Mouse (Mus musculus) hindbrain, postnatal 0 days (tissue): ENCODE data around the gene Sox8. TPM values are rescaled to one million over a fixed set of nuclear protein-coding genes. Genes with fewer than 3 reads are reported as not detected.

Experiments used
- ATAC-seq: fragments of 200-750 bp; cut with Nextera tagmentation; 2 replicates; pipeline ENCODE4 v1.8.0; 2017; ENCODE audit warnings: mild to moderate bottlenecking, moderate TSS enrichment, moderate library complexity
- DNase-seq: peaks from one replicate; pipeline ENCODE4 v3.0.0-alpha.2; 2015; ENCODE audit warnings: low spot score
- H3K27ac ChIP-seq: fragments of 300-500 bp; sonication (generic); 2 replicates; pipeline ENCODE4 v1.5.1; 2014; ENCODE audit warnings: mild to moderate bottlenecking
- H3K27me3 ChIP-seq: fragments of 300-500 bp; sonication (generic); 2 replicates; pipeline ENCODE4 v1.6.1; 2014; ENCODE audit warnings: low read length, mixed read lengths; ENCODE audit not compliant: insufficient read depth
- H3K36me3 ChIP-seq: fragments of 300-500 bp; sonication (generic); 2 replicates; pipeline ENCODE4 v1.6.1; 2014; ENCODE audit warnings: low read length, mixed read lengths; ENCODE audit not compliant: insufficient read depth
- H3K4me1 ChIP-seq: fragments of 300-500 bp; sonication (generic); 2 replicates; pipeline ENCODE4 v1.6.1; 2014; ENCODE audit warnings: antibody characterized with exemption, low read length, mixed read lengths; ENCODE audit not compliant: insufficient read depth
- H3K4me2 ChIP-seq: fragments of 300-500 bp; sonication (generic); 2 replicates; pipeline ENCODE4 v1.6.1; 2014; ENCODE audit warnings: low read depth, mild to moderate bottlenecking, low read length, moderate library complexity, mixed read lengths
- H3K4me3 ChIP-seq: fragments of 300-500 bp; sonication (generic); 2 replicates; pipeline ENCODE4 v1.5.1; 2014; ENCODE audit warnings: low read length
- H3K9ac ChIP-seq: fragments of 300-500 bp; sonication (generic); replicated peaks from 2 replicates; pipeline ENCODE4 v1.6.1; 2014; ENCODE audit warnings: mild to moderate bottlenecking, low read length, moderate library complexity, mixed read lengths
- H3K9me3 ChIP-seq: fragments of 300-500 bp; sonication (generic); 2 replicates; pipeline ENCODE4 v1.6.1; 2016; ENCODE audit warnings: low read length, mixed read lengths
- CTCF ChIP-seq: IDR thresholded peaks from 2 replicates; pipeline ENCODE4 v1.5.1; 2016; ENCODE audit warnings: antibody characterized with exemption, control low read depth, low read depth
- WGBS: fragments of 180-500 bp; shearing (Covaris S2); extraction: QIAGEN DNeasy Blood & Tissue Kit; methylation state at CpG from one replicate; pipeline ENCODE4 v1.1.7; 2014; 5-methylcytosine and 5-hydroxymethylcytosine counted together
- polyA plus RNA-seq: library from polyadenylated mRNA; unstranded; fragments of >200 nt; fragmentation: Nextera tagmentation; extraction: Ambion mirVana; gene quantifications from 2 replicates; pipeline ENCODE4 v1.2.1, GENCODE M21; 2015
- total RNA-seq: library from RNA; depleted of rRNA; stranded (reverse); fragments of >200 nt; gene quantifications from 2 replicates; pipeline ENCODE4 v1.2.3, GENCODE M21; 2014

The Sox8 gene
- total and polyA plus RNA-seq, 2 experiments from 2014 or later: 28.9 to 52.1 TPM

DNA sequence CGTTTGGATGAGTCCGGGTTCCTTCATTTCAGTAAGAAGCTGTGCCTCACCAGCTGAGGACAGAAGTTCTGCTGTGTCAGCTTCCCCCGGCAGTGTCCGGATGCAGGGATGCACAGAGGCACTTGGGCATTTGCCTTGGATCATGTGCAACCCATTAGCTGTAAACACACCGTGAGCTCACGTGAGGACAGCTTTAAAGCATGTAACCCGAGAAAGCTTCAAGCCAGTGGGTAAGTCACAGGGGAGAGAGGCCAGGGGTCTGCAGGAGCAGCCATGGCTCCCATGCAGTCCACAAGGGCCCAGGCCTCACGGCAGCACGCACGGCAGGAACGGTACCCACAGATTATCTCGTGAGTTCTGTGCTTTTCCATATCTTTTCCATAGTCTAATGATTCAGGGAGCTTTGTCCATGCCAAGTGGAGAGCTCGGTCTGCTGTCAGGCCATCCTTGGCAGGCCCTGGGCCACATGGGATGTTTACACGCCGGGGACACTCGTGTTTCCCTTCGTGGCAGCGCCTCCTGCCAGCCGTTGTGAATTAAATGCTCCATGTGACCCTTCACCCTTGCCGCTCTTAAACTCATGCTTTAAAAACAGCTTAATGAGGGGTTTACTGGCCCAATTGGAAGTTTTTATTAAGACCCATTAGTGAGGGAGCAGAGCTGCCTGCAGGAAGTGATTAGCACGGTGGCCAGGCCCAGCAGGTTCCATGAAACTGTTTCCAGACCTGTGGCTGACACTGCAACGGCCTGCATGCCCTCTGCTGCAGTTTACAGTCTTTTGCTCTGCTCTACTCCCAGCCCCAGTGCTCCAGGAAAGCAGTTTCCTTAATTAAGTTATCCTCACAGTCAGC, 23.1 kb upstream of the Sox8 start:
- WGBS: 62% methylated on average over 22 of the region's 22 CpGs
- Histone ChIP-seq H3K4me2 (no peak overlapping the region), H3K4me3 (no peak overlapping the region), H3K4me1 (no peaks in the 10 kb centered on the region), H3K36me3 (no peaks in the 10 kb centered on the region), H3K9ac (0 out of 2 replicates have a peak overlapping the region, but pooled peaks have one; percentile 5), H3K9me3 (no peaks in the 10 kb centered on the region), H3K27ac (no peak overlapping the region), H3K27me3 (no peaks in the 10 kb centered on the region)
- no peak for TF ChIP-seq CTCF
- ATAC-seq (no peak), DNase-seq (no peak)

DNA sequence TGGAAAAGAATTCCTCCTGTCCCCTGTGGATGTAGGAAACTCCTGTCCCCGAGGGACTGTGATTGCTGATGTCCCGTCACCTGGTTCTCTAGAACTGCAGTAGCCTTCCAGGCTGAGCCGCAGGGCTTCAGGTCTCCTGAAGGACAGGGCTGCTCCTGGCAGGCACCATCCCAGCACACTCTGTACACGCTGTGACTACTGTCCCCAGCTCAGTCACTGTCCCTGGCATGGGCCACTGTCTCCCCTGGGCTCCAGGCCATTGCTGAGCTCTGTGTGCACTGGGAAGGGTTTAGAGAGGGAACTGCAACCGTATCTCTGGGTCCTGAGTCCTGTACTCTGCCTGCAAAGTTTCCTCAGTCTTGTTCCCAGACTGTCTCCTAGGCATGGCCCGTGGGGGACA, 21.9 kb upstream of the Sox8 start:
- Histone ChIP-seq H3K27me3 (no peaks in the 10 kb centered on the region), H3K9ac (no peak overlapping the region), H3K4me3 (no peak overlapping the region), H3K4me2 (no peak overlapping the region), H3K27ac (no peak overlapping the region), H3K4me1 (no peaks in the 10 kb centered on the region), H3K36me3 (no peaks in the 10 kb centered on the region), H3K9me3 (no peaks in the 10 kb centered on the region)
- no peak for ATAC-seq
- TF ChIP-seq CTCF: no peak
- WGBS: 86% methylated on average over 6 of the region's 6 CpGs
- no peak for DNase-seq

DNA sequence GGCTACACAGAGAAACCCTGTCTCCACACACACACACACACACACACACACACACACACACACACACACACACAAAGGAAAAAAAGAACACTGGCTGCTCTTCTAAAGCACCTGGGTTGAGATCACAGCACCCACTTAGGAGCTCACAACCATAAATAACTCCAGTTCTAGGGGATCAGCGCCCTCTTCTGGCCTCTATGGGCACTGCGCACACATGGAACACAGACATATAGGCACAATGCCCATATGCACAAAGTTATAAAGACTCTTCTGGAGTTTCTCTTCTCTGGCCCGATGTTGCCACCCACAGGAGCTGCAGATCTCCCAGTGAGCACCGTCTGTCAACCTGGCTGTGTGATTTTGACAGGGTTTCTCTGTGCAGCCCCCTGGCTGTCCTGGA, 20.5 kb upstream of the Sox8 start:
- Histone ChIP-seq H3K4me2 (no peak overlapping the region), H3K4me3 (no peak overlapping the region), H3K27me3 (no peaks in the 10 kb centered on the region), H3K4me1 (no peaks in the 10 kb centered on the region), H3K36me3 (peaks cover 3% of the 10 kb centered on the region; the same call in 1 of the 2 replicates), H3K9me3 (no peaks in the 10 kb centered on the region), H3K9ac (no peak overlapping the region), H3K27ac (no peak overlapping the region)
- no peak for ATAC-seq
- peak; percentile 36 for TF ChIP-seq CTCF
- no peak for DNase-seq
- WGBS: 87% methylated on average over 4 of the region's 4 CpGs

DNA sequence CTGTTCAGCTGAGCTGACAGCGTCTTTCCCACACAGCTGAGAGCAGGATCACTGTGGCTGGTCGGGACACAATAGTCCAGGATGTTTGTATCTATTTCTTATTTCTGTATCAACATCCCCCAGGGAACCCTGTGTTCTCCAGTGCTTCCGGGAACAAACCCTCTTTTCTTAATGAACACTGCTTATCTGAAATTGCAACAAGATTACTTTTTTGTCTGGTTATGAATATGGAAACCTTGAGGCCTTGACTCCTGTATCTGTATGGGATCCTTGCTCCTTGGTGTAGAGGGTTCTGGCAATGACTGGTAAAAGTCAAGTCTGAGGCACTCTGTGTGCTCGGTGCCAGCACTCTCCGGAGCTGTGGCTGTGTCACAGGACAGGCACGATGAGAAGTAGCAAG, 19.6 kb upstream of the Sox8 start:
- ATAC-seq (no peak), DNase-seq (no peak)
- no peak overlapping the region for H3K9ac ChIP-seq
- H3K4me1 ChIP-seq: no peaks in the 10 kb centered on the region
- no peaks in the 10 kb centered on the region for H3K27me3 ChIP-seq
- no peak overlapping the region for H3K4me3 ChIP-seq
- 95% methylated on average over 6 of the region's 6 CpGs for WGBS
- no peaks in the 10 kb centered on the region for H3K9me3 ChIP-seq
- H3K27ac ChIP-seq: no peak overlapping the region
- peaks cover 6% of the 10 kb centered on the region; the same call in 1 of the 2 replicates for H3K36me3 ChIP-seq
- H3K4me2 ChIP-seq: no peak overlapping the region
- TF ChIP-seq CTCF: no peak

DNA sequence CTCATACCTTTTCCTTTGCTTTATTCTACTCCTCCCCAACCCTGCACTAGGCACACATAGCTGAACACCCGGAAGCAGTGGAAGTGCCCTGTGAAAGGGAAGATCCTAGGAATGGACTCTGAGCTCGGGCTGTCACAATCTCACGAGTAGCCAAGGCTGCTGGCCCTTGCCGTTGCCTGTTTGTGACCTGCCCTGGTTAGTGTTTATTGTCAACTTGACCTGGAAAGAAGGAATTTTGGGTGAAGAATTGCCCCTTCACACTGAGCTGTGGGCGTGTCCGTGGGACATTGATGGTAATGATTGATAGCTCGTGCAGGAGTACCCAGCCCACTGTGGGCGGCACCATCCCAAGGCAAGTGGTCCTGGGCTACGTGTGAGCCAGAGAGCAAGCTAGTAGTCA, 14.2 kb upstream of the Sox8 start:
- H3K4me1 ChIP-seq: 0 out of 2 replicates have a peak, but pooled peaks cover 2% of the 10 kb centered on the region
- ATAC-seq (no peak), DNase-seq (no peak)
- H3K36me3 ChIP-seq: peaks cover 6% of the 10 kb centered on the region; the same call in 1 of the 2 replicates
- no peak overlapping the region for H3K4me2 ChIP-seq
- H3K4me3 ChIP-seq: no peak overlapping the region
- no peaks in the 10 kb centered on the region for H3K27me3 ChIP-seq
- WGBS: 94% methylated on average over 9 of the region's 9 CpGs
- no peaks in the 10 kb centered on the region for H3K9me3 ChIP-seq
- no peak for TF ChIP-seq CTCF
- no peak overlapping the region for H3K27ac ChIP-seq
- no peak overlapping the region for H3K9ac ChIP-seq

DNA sequence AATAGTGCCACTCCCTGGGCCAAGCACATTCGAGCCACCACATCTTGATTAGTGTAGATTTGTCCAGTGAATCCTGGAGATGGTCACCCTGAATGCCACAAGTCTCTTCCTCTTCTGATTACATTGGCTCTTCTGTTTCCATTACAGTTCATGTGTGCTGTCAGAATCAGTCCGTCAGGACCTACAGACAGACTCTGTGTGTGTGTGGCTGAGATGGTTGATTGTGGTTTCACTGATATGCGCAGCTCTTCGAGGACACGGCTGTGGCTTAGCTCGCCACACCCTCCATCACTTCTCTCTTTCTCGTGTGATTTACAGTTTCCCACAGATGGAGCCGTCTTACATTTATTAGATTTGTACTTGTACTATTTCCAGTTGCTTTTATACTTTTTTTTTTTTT, 13.4 kb upstream of the Sox8 start:
- no peak for ATAC-seq
- Histone ChIP-seq H3K9ac (no peak overlapping the region), H3K4me2 (no peak overlapping the region), H3K4me1 (0 out of 2 replicates have a peak, but pooled peaks cover 5% of the 10 kb centered on the region), H3K36me3 (peaks cover 6% of the 10 kb centered on the region; the same call in 1 of the 2 replicates), H3K27me3 (no peaks in the 10 kb centered on the region), H3K9me3 (no peaks in the 10 kb centered on the region), H3K4me3 (no peak overlapping the region), H3K27ac (no peak overlapping the region)
- WGBS: 84% methylated on average over 8 of the region's 8 CpGs
- no peak for TF ChIP-seq CTCF
- DNase-seq: no peak

DNA sequence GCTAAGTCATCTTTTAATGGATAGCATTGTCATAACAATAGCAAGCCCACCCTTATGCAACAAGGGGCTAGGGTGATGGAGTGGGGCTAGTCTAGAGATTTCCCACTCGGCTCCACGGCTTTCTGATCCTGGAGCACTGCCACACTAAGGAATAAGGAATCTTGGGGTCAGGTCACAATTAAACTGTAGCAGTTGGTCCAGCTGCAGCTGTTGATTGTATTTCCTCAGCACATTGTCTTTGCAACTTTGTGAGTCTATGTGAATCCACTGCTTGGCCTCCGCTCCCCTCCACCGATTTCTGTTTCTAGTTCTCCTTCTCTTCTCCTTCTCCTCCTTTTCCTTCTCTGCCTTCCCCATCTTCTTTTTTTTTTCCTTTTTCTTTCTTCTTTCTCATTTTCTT, 12.6 kb upstream of the Sox8 start:
- Histone ChIP-seq H3K36me3 (peaks cover 6% of the 10 kb centered on the region; the same call in 1 of the 2 replicates), H3K4me2 (no peak overlapping the region), H3K9ac (no peak overlapping the region), H3K4me3 (no peak overlapping the region), H3K9me3 (no peaks in the 10 kb centered on the region), H3K4me1 (0 out of 2 replicates have a peak, but pooled peaks cover 5% of the 10 kb centered on the region), H3K27me3 (no peaks in the 10 kb centered on the region), H3K27ac (no peak overlapping the region)
- DNase-seq (no peak), ATAC-seq (no peak)
- 85% methylated on average over 4 of the region's 4 CpGs for WGBS
- TF ChIP-seq CTCF: no peak
